Mouse (Mus musculus): ENCODE data around the gene Ly75. TPM values are rescaled to one million over a fixed set of nuclear protein-coding genes. Genes with fewer than 3 reads are reported as not detected.

Ly75 gene
- polyA plus RNA-seq, 1 experiment, result 4.7 TPM

- Histone ChIP-seq H3K27ac (ENCODE audit: control insufficient read depth, insufficient read depth, low read depth, low read length, poor library complexity) (no peak overlapping the region), H3K4me1 (ENCODE audit: control insufficient read depth, insufficient read depth, low read length) (peaks cover 2% of the 10 kb centered on the region; the same call in 1 of the 2 replicates), H3K4me3 (replicated peaks; ENCODE audit: control insufficient read depth, low read depth, low read length) (no peak overlapping the region)
- TF ChIP-seq CTCF (IDR thresholded peaks at IDR 0.05; ENCODE audit: control insufficient read depth, insufficient read depth, low read length), result no peak
- TF ChIP-seq POLR2A (IDR thresholded peaks at IDR 0.05; ENCODE audit: borderline replicate concordance, control insufficient read depth, low read depth, low read length), result no peak
- WGBS, result 81% methylated on average over 6 of the region's 6 CpGs
Observed at GRCm38 (mm10) chr2:60409194-60409593, 26.1 kb upstream of the Ly75 start.

- 30% methylated on average over 2 of the region's 2 CpGs for WGBS
- Histone ChIP-seq H3K27ac (ENCODE audit: control insufficient read depth, insufficient read depth, low read depth, low read length, poor library complexity) (peak overlapping the region; percentile 53), H3K4me1 (ENCODE audit: control insufficient read depth, insufficient read depth, low read length) (peaks cover 2% of the 10 kb centered on the region; the same call in 1 of the 2 replicates), H3K4me3 (replicated peaks; ENCODE audit: control insufficient read depth, low read depth, low read length) (no peak overlapping the region)
- TF ChIP-seq POLR2A (IDR thresholded peaks at IDR 0.05; ENCODE audit: borderline replicate concordance, control insufficient read depth, low read depth, low read length), result no peak
- TF ChIP-seq CTCF (IDR thresholded peaks at IDR 0.05; ENCODE audit: control insufficient read depth, insufficient read depth, low read length), result no peak
Observed at GRCm38 (mm10) chr2:60407387-60407786, 24.3 kb upstream of the Ly75 start.

- Histone ChIP-seq H3K4me3 (replicated peaks; ENCODE audit: control insufficient read depth, low read depth, low read length) (no peak overlapping the region), H3K27ac (ENCODE audit: control insufficient read depth, insufficient read depth, low read depth, low read length, poor library complexity) (peak overlapping the region; percentile 12; the same call in 1 of the 2 replicates), H3K4me1 (ENCODE audit: control insufficient read depth, insufficient read depth, low read length) (peaks cover 2% of the 10 kb centered on the region; the same call in 1 of the 2 replicates)
- 42% methylated on average over 5 of the region's 5 CpGs for WGBS
- TF ChIP-seq CTCF (IDR thresholded peaks at IDR 0.05; ENCODE audit: control insufficient read depth, insufficient read depth, low read length) (no peak), POLR2A (IDR thresholded peaks at IDR 0.05; ENCODE audit: borderline replicate concordance, control insufficient read depth, low read depth, low read length) (no peak)
Observed at GRCm38 (mm10) chr2:60405431-60405830, 22.3 kb upstream of the Ly75 start.

- Histone ChIP-seq H3K4me1 (ENCODE audit: control insufficient read depth, insufficient read depth, low read length) (peaks cover 2% of the 10 kb centered on the region; the same call in 1 of the 2 replicates), H3K4me3 (replicated peaks; ENCODE audit: control insufficient read depth, low read depth, low read length) (no peak overlapping the region), H3K27ac (ENCODE audit: control insufficient read depth, insufficient read depth, low read depth, low read length, poor library complexity) (no peak overlapping the region)
- WGBS, result 85% methylated on average over 7 of the region's 7 CpGs
- TF ChIP-seq CTCF (IDR thresholded peaks at IDR 0.05; ENCODE audit: control insufficient read depth, insufficient read depth, low read length), result no peak
- no peak for TF ChIP-seq POLR2A (IDR thresholded peaks at IDR 0.05; ENCODE audit: borderline replicate concordance, control insufficient read depth, low read depth, low read length)
Observed at GRCm38 (mm10) chr2:60404763-60405162, 21.7 kb upstream of the Ly75 start.

GRCm38 (mm10) chr2:60401694-60402093 lies 18.6 kb upstream of the Ly75 start:
- WGBS, result 62% methylated on average over 5 of the region's 5 CpGs
- H3K4me3 ChIP-seq (replicated peaks; ENCODE audit: control insufficient read depth, low read depth, low read length), result no peak overlapping the region
- no peak overlapping the region for H3K27ac ChIP-seq (ENCODE audit: control insufficient read depth, insufficient read depth, low read depth, low read length, poor library complexity)
- TF ChIP-seq CTCF (IDR thresholded peaks at IDR 0.05; ENCODE audit: control insufficient read depth, insufficient read depth, low read length) (no peak), POLR2A (IDR thresholded peaks at IDR 0.05; ENCODE audit: borderline replicate concordance, control insufficient read depth, low read depth, low read length) (no peak)
- H3K4me1 ChIP-seq (ENCODE audit: control insufficient read depth, insufficient read depth, low read length), result no peaks in the 10 kb centered on the region; the same call in 1 of the 2 replicates

GRCm38 (mm10) chr2:60393786-60394185 lies 10.7 kb upstream of the Ly75 start:
- Histone ChIP-seq H3K27ac (ENCODE audit: control insufficient read depth, insufficient read depth, low read depth, low read length, poor library complexity) (no peak overlapping the region), H3K4me1 (ENCODE audit: control insufficient read depth, insufficient read depth, low read length) (no peaks in the 10 kb centered on the region; the same call in 1 of the 2 replicates), H3K4me3 (replicated peaks; ENCODE audit: control insufficient read depth, low read depth, low read length) (no peak overlapping the region)
- TF ChIP-seq CTCF (IDR thresholded peaks at IDR 0.05; ENCODE audit: control insufficient read depth, insufficient read depth, low read length), result no peak
- no peak for TF ChIP-seq POLR2A (IDR thresholded peaks at IDR 0.05; ENCODE audit: borderline replicate concordance, control insufficient read depth, low read depth, low read length)
- WGBS, result 59% methylated on average over 6 of the region's 6 CpGs

- TF ChIP-seq CTCF (IDR thresholded peaks at IDR 0.05; ENCODE audit: control insufficient read depth, insufficient read depth, low read length) (no peak), POLR2A (IDR thresholded peaks at IDR 0.05; ENCODE audit: borderline replicate concordance, control insufficient read depth, low read depth, low read length) (no peak)
- H3K4me3 ChIP-seq (replicated peaks; ENCODE audit: control insufficient read depth, low read depth, low read length), result no peak overlapping the region
- no peak overlapping the region for H3K27ac ChIP-seq (ENCODE audit: control insufficient read depth, insufficient read depth, low read depth, low read length, poor library complexity)
- H3K4me1 ChIP-seq (ENCODE audit: control insufficient read depth, insufficient read depth, low read length), result no peaks in the 10 kb centered on the region; the same call in 1 of the 2 replicates
- 87% methylated on average over 4 of the region's 4 CpGs for WGBS
Observed at GRCm38 (mm10) chr2:60392286-60392685, 9.2 kb upstream of the Ly75 start.

GRCm38 (mm10) chr2:60387363-60387762 lies 4.3 kb upstream of the Ly75 start:
- Histone ChIP-seq H3K4me1 (ENCODE audit: control insufficient read depth, insufficient read depth, low read length) (no peaks in the 10 kb centered on the region; the same call in 1 of the 2 replicates), H3K4me3 (replicated peaks; ENCODE audit: control insufficient read depth, low read depth, low read length) (no peak overlapping the region), H3K27ac (ENCODE audit: control insufficient read depth, insufficient read depth, low read depth, low read length, poor library complexity) (no peak overlapping the region)
- WGBS, result 47% methylated on average over 3 of the region's 3 CpGs
- TF ChIP-seq POLR2A (IDR thresholded peaks at IDR 0.05; ENCODE audit: borderline replicate concordance, control insufficient read depth, low read depth, low read length) (no peak), CTCF (IDR thresholded peaks at IDR 0.05; ENCODE audit: control insufficient read depth, insufficient read depth, low read length) (no peak)

GRCm38 (mm10) chr2:60386835-60387234 lies 3.7 kb upstream of the Ly75 start:
- H3K4me3 ChIP-seq (replicated peaks; ENCODE audit: control insufficient read depth, low read depth, low read length), result no peak overlapping the region
- WGBS, result 46% methylated on average over 2 of the region's 2 CpGs
- no peaks in the 10 kb centered on the region; the same call in 1 of the 2 replicates for H3K4me1 ChIP-seq (ENCODE audit: control insufficient read depth, insufficient read depth, low read length)
- TF ChIP-seq POLR2A (IDR thresholded peaks at IDR 0.05; ENCODE audit: borderline replicate concordance, control insufficient read depth, low read depth, low read length) (no peak), CTCF (IDR thresholded peaks at IDR 0.05; ENCODE audit: control insufficient read depth, insufficient read depth, low read length) (no peak)
- H3K27ac ChIP-seq (ENCODE audit: control insufficient read depth, insufficient read depth, low read depth, low read length, poor library complexity), result no peak overlapping the region
